Mouse (Mus musculus) left cerebral cortex, adult 2 months (tissue): Measurements from ENCODE around the gene Cox4i1. TPM values are rescaled to one million over a fixed set of nuclear protein-coding genes. Genes with fewer than 3 reads are reported as not detected.
"Not testable (repeated sequence)": the region's sequence is repeated elsewhere in the genome, so short reads cannot be mapped to it uniquely, and the experiment has no call there.

Source experiments
- DNase-seq, 2 experiments: peaks; one replicate each; pipeline ENCODE4 v3.0.0; 2021 to 2022; ENCODE audit warnings: low spot score in 2 of 2, mixed read lengths in 1 of 2; ENCODE audit errors: extremely low spot score in 1 of 2
- H3K27ac ChIP-seq: fragments of 200-600 bp; 2 replicates; pipeline ENCODE4 v1.8.1; 2022
- H3K4me3 ChIP-seq: fragments of 200-600 bp; 2 replicates; pipeline ENCODE4 v1.8.1; 2022
- CTCF ChIP-seq: fragments of 200-600 bp; IDR thresholded peaks from 2 replicates; pipeline ENCODE4 v1.8.1; 2022; ENCODE audit warnings: antibody characterized with exemption, mild to moderate bottlenecking, moderate library complexity
- intact Hi-C: fragments of 180-260 bp; cut with DNase I; formaldehyde crosslinking; loops from one replicate; pipeline ENCODE4 v1.15.1; 2025
- total RNA-seq, 2 experiments: library from RNA; stranded (reverse); gene quantifications; 2 replicates each; pipeline ENCODE4 v1.2.3; 2021

Cox4i1 gene
- total RNA-seq, 2 experiments from 2014 or later: 1,050 to 1,086 TPM

DNA sequence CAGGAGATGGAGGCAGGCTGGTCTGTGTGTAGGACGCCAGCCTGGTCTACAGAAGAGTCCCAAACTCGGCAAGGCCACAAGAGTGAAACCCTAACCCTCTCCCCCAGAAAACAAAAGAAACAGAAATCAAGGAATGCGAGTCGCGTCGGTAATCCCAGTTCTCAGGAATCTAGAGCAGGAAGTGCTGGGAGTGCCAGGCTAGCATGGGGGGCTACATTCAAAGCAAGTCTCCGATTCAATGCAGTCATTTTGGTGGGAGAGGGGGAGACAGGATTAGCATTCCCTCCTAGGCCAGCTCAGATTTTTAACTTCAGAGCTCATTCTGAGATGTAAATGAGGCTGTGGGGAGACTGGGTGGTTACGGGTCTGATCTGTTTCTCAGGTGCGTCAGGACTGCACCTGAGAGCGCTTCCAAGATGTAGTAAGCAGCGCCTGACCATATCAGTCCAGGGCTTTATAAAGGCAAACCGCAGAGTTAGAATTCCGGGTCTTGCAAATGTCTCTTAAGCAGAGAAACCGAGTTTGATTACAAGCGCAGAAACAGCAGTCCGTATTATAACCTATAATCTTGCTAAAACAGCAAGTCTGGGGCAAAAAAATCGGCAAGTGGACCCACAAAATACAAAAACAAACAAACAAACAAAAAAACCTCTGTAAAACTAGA is 1.1 kb upstream of the Cox4i1 start:
- intact Hi-C loops: no loop called here
- DNase-seq: no peak
- peak overlapping the region; percentile 100 for H3K4me3 ChIP-seq
- TF ChIP-seq CTCF: no peak
- peak overlapping the region; percentile 95 for H3K27ac ChIP-seq

DNA sequence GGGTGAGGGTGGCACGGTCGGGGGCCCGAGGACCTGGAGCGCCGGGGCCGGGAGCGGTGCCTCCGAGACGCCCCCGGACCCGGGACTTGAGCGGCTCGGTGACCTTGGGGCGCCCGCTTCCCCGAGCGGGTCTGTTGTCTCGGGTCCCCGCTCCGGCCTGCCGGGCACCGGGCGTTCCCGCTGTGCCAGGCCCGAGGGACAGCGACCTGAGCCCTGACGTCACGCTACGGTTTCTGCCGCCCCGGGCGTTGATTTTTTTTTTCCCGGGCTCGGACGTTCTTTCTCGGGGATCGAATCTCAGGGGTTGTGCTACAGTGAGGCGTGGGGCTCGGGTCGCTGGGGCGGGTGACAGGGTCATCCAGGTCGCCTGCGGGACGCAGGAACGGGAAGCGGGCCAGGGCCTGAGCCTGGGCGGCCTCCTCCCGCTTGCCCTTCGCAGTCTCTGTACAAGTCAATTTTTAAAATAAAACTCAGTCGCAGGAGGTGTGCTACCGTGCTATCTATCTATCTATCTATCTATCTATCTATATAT is 418 bp downstream of the Cox4i1 start, which contains the start of gene Emc8:
Gene Emc8, minus strand, starts transcription at position 200 of the 532 bp plus-strand sequence.
- intact Hi-C loops: no loop called here
- Histone ChIP-seq H3K27ac (peak within 1 kb of the TSS; percentile 95), H3K4me3 (peak within 1 kb of the TSS; percentile 100)
- no peak for TF ChIP-seq CTCF
- no peak for DNase-seq

DNA sequence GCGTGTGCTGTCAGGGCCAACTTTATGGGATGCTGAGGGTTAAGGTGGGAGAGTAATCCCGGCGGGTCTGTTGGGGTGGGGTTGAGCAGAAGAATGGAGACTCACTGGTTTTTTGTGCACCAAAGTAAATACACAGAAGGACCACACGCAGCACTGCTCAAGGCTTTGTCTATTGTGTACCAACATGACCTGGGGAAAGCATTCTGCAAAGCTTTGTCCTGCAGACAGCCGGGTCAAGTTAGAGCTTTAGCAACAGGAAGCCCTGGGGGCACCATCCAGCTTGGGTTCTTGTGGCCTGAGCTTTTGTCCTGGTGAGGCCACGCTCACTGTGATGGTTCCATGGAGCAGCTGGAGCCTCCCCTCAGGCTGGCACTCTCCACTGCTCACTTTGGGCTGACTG is 3.8 kb downstream of the Cox4i1 start:
- intact Hi-C loops: no loop called here
- Histone ChIP-seq H3K27ac (no peak overlapping the region), H3K4me3 (no peak overlapping the region)
- DNase-seq: no peak
- TF ChIP-seq CTCF: no peak

DNA sequence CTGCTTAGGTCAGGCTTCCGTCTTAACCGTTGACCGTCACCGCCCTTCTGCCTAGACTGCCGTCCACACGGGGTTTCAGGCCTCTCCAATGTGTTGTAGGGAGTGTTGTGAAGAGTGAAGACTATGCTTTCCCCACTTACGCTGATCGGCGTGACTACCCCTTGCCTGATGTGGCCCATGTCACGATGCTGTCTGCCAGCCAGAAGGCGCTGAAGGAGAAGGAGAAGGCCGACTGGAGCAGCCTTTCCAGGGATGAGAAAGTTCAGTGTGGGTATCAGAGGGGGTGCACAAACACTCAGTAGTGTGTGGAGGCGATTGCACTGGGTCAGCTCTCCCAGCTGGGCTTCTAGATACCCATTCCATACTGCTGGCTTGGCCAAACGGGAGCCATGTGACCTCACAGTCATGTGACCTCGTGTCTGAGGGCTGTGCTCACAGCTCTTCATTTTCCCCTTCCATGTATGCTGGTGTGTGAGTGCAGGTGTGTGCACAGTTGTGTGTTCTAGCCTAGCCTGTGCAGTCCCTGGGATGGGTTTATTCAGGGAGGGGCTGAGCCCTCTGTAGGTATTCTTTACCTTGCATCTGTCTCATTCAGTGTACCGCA is 4.7 kb downstream of the Cox4i1 start:
- intact Hi-C loops: no loop called here
- no peak overlapping the region for H3K4me3 ChIP-seq
- no peak for DNase-seq
- TF ChIP-seq CTCF: no peak
- H3K27ac ChIP-seq: peak overlapping the region; percentile 34

DNA sequence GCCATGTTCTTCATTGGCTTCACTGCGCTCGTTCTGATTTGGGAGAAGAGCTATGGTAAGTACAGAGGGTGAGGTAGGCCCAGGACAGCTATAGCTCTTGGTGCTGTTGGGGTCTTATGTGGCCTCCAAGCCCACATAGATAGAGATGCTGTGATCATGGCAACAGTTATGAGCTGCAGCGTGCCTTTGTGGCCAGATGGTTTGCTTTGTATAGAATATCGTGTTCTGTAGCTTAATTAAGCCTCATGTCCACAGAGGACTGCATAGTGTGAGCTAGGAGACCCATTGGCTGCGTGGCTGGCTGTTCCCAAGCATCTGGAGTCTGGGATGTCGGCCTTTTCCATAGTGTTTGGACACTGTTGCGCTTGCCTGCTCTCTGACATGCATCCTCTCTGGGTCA is 5.3 kb downstream of the Cox4i1 start:
- intact Hi-C loops: no loop called here
- no peak overlapping the region for H3K4me3 ChIP-seq
- DNase-seq: no peak
- TF ChIP-seq CTCF: no peak
- H3K27ac ChIP-seq: peak overlapping the region; percentile 34

DNA sequence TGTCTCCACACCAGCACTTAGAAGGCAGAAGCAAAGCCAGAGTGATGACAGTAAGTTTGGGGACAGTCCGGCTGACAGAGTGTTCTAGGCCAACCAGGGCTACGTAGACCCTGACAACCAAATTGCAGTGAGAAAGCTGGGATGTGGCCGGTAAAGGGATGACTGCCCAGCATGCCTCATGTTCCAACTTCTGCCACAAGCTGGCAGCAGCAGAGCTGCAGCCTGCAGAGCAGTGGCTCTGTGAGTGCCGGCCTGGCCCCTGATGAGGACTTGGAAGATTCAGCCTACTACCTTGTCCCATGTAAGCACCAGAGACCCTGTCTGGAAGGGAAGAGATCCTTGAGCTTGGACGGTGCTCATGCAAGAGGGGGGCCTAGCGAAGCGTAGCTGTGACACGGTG is 7.7 kb downstream of the Cox4i1 start:
- intact Hi-C loops: loop anchor here (2.0 kb wide), 1 partner anchor 417 kb away; no protein-coding TSS in a partner anchor
- TF ChIP-seq CTCF: peak; percentile 43
- no peak overlapping the region for H3K27ac ChIP-seq
- DNase-seq: no peak
- H3K4me3 ChIP-seq: no peak overlapping the region

DNA sequence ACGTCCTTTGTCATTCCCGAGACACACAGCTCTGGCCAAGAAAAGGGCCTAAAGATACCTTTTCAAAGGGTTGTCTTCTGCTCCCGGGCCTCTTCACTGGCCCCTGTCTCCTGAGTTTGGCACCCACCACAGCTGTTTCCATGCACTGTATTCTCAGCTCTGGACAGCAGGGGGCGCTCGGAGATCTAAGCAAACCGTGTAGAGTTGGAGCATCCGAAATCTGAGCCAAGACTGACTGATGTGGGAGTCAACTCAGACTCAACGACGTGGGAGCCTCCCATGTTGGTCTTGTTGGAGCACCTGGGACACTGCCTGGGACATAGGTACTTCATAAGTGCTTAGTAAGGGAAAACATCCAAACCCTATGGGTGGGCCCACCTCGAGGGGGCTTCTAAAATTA is 10.4 kb downstream of the Cox4i1 start:
- peak; percentile 95 for TF ChIP-seq CTCF
- peak; percentile 82 to 86 for DNase-seq
- no peak overlapping the region for H3K4me3 ChIP-seq
- no peak overlapping the region for H3K27ac ChIP-seq
- intact Hi-C loops: no loop called here

DNA sequence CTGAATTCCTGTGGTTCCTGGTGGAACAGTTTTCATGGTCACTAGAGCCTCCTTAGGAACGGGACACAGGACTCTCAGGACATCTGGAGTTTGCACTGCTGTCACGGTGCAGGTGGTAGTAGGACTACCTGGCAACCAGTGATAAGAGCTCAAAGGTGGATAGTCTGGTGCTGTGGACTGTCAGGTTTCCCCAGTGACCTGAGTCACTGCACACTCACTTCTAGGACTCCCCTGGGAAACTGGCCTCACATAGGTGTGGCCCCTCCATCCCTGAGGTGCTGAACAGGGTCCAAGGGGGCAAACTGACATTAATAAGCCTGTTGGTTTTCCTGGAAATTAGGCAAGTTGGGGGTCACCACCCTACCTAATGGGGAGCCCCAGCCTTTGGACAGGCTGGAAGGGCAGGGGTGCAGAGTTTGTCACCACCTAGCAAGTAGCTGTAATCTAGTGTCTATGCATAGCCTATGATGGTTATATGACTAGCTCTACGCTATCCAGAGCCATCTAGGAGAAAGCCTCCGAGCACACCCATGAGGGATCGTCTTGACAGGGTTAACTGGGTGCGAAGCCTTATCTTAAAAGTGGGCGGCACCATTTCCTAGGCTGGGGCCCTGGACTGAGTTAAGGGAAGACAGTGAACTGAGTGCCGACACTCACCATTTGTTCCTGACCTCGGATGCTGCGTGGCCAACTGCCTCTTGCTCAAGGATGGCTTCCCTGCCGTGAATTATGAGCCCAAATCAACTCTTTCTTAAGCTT is 11.8 kb downstream of the Cox4i1 start:
- no peak for DNase-seq
- no peak for TF ChIP-seq CTCF
- intact Hi-C loops: loop anchor here (1.0 to 5.0 kb wide), 2 partner anchors 57 to 116 kb away; partner anchors contain the start of gene Irf8

DNA sequence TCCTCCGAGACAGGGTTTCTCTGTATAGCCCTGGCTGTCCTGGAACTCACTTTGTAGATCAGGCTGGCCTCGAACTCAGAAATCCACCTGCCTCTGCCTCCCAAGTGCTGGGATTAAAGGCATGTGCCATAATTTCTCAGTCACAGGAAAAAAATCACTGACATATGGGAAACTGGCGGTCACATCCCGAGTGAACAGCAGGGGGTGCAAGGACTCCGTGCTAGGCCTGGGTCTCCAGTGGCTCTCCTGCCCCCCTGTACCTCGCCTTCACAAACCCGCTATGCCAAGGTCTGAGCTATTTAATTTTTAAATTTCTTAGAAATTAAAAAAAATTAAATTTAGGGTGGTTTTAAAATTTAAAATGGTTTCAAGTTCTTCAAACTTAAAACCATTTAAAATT is 12.4 kb downstream of the Cox4i1 start:
- not testable (repeated sequence) for DNase-seq, H3K4me3 ChIP-seq, H3K27ac ChIP-seq
- peak; percentile 55 for TF ChIP-seq CTCF
- intact Hi-C loops: loop anchor here (1.0 to 5.0 kb wide), 2 partner anchors 57 to 116 kb away; partner anchors contain the start of gene Irf8

More for the DNA sequence above, 11.8 kb downstream of the Cox4i1 start:
- no peak overlapping the region for H3K4me3 ChIP-seq
- H3K27ac ChIP-seq: no peak overlapping the region

DNA sequence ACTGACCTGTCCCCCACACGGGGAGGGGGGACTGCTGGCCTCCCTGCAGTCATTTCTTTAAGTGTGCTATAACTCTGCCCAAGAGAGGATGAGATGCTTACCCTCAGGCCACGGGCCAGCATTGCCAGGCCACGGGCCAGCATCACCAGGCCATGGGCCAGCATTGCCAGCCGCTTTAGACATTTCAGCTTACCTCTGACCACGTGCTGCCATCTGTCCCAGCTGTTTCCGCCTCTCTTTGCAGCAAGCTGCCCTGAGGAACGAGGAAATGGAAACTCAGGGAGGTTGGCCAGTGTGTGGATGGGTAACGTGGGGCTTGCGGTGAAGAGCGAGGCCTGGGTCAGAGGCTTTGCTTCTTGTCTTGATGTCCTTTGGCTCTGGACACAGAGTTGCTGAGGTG is 13.1 kb downstream of the Cox4i1 start:
- no peak for TF ChIP-seq CTCF
- Histone ChIP-seq H3K27ac (no peak overlapping the region), H3K4me3 (no peak overlapping the region)
- DNase-seq: no peak
- intact Hi-C loops: loop anchor here (5.0 kb wide), 1 partner anchor 56 kb away; the partner anchor contains the start of gene Irf8

DNA sequence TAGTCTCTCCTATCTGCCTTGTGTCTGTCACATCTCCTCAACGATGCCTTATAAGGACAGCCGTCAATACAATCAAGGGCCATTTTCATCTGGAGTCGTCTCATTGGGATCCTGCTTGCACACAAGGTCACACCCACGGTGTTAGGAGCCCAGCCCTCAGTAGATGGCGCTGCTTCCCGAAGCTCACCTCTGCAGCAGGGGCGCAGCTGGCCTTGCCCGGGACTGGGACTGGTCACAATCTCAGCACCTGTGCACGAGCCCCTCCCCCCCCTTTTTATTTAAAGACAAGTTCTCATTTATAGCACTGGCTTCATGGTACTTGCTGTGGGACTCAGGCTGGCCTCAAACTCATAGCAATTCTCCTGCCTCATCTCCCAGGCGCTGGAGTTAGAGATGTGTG is 15.6 kb downstream of the Cox4i1 start:
- peak; percentile 54 to 55 for DNase-seq
- intact Hi-C loops: loop anchor here (5.0 kb wide), 1 partner anchor 54 kb away; the partner anchor contains the start of gene Irf8
- Histone ChIP-seq H3K27ac (no peak overlapping the region), H3K4me3 (no peak overlapping the region)
- peak; percentile 61 for TF ChIP-seq CTCF

DNA sequence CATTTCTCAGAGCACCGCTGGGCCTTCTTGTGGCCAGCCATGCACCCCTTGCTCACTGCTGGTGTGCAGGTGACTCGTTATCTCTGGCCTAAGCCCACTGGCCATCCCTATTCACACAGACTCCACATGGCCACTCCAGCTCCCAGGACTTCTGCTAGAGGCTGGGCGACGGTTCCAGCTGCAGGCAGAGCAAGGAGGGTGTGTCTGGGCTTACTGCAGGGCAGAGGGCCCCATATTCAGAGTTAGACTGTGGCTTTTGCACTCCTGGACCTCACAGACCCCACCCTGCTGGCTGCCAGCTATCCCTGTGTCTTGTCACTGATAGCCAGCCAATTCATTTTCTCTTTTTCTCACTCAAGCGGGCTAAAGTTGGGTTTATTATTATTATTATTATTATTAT is 16.1 kb downstream of the Cox4i1 start:
- TF ChIP-seq CTCF: no peak
- Histone ChIP-seq H3K27ac (no peak overlapping the region), H3K4me3 (no peak overlapping the region)
- no peak for DNase-seq
- intact Hi-C loops: loop anchor here (5.0 kb wide), 1 partner anchor 53 kb away; the partner anchor contains the start of gene Irf8
